Mouse (Mus musculus) neural tube, embryonic 15.5 days (tissue): ENCODE measurements around the gene Slc1a4. TPM values are rescaled to one million over a fixed set of nuclear protein-coding genes. Genes with fewer than 3 reads are reported as not detected.

Experiments used
- ATAC-seq: fragments of 200-750 bp; cut with Nextera tagmentation; 2 replicates; pipeline ENCODE4 v1.8.0; 2017; ENCODE audit warnings: mild to moderate bottlenecking, moderate TSS enrichment, moderate library complexity; ENCODE audit not compliant: low FRiP score
- H3K27ac ChIP-seq: fragments of 300-500 bp; sonication (generic); replicated peaks from 2 replicates; pipeline ENCODE4 v1.5.1; 2015; ENCODE audit warnings: mild to moderate bottlenecking, inconsistent platforms
- H3K27me3 ChIP-seq: fragments of 300-500 bp; sonication (generic); replicated peaks from 2 replicates; pipeline ENCODE4 v1.6.1; 2015; ENCODE audit warnings: inconsistent platforms
- H3K36me3 ChIP-seq: fragments of 300-500 bp; sonication (generic); 2 replicates; pipeline ENCODE4 v1.6.1; 2015; ENCODE audit warnings: inconsistent platforms
- H3K4me1 ChIP-seq: fragments of 300-500 bp; sonication (generic); 2 replicates; pipeline ENCODE4 v1.6.1; 2015; ENCODE audit warnings: inconsistent platforms
- H3K4me2 ChIP-seq: fragments of 300-500 bp; sonication (generic); 2 replicates; pipeline ENCODE4 v1.6.1; 2015; ENCODE audit warnings: inconsistent platforms, mild to moderate bottlenecking, moderate library complexity
- H3K4me3 ChIP-seq: fragments of 300-500 bp; sonication (generic); replicated peaks from 2 replicates; pipeline ENCODE4 v1.5.1; 2015; ENCODE audit warnings: mild to moderate bottlenecking, inconsistent platforms
- H3K9ac ChIP-seq: fragments of 300-500 bp; sonication (generic); replicated peaks from 2 replicates; pipeline ENCODE4 v1.6.1; 2015; ENCODE audit warnings: mild to moderate bottlenecking, inconsistent platforms
- H3K9me3 ChIP-seq: fragments of 300-500 bp; sonication (generic); replicated peaks from 2 replicates; pipeline ENCODE4 v1.6.1; 2016; ENCODE audit warnings: inconsistent platforms
- WGBS: fragments of 180-500 bp; shearing (Covaris S2); methylation state at CpG from one replicate; pipeline ENCODE4 v1.1.7; 2015; ENCODE audit warnings: mixed read lengths; 5-methylcytosine and 5-hydroxymethylcytosine counted together
- polyA plus RNA-seq: library from polyadenylated mRNA; unstranded; fragments of >200 nt; fragmentation: Nextera tagmentation; extraction: Ambion mirVana; gene quantifications from 2 replicates; pipeline ENCODE4 v1.2.1, GENCODE M21; 2015

Gene Slc1a4
- polyA plus RNA-seq, 1 experiment from 2014 or later, result 61.0 TPM

DNA sequence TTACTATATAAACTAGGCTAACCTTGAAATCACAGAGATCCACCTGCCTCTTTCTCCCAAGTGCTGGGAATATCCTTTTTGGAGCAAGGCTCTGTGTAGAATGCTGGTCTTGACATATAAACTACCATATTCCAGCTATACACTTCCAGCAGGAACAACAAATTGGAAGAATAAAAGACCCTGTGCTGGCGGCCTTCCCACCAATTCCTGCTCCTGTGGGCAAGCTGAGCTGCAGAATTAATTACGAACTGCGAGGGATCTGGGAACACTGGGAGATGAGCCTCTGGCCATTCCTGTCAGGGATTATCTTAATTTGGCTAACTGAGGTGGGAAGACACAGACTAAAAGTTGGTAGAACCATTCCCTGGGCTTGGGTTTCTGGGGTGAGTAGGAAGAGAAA lies 10.1 kb downstream of the Slc1a4 start:
- Histone ChIP-seq H3K4me2 (no peak overlapping the region), H3K27me3 (no peaks in the 10 kb centered on the region), H3K9me3 (no peaks in the 10 kb centered on the region), H3K4me1 (peaks cover 9% of the 10 kb centered on the region), H3K27ac (no peak overlapping the region), H3K9ac (no peak overlapping the region), H3K4me3 (no peak overlapping the region), H3K36me3 (no peaks in the 10 kb centered on the region)
- ATAC-seq, result no peak
- WGBS, result 59% methylated on average over 3 of the region's 3 CpGs

DNA sequence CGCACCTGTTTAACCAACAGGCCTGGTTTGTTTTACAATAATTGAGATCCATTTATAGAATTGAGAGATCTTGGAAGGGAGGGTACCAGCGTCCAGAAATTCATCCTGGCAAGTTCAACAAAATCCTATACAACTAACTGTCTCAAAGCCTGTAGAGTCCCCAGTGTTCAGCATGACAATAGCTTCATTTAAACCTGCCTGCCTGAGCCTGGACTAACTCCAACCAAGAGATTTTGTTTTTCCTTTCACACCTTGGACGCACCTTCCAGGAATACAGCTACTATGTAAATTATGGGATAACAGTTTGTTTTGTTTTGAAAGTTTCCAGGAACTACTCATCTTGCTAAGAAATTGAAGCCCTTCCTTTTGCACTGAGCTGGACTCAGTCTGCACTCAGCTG lies 11.9 kb downstream of the Slc1a4 start:
- Histone ChIP-seq H3K4me1 (no peaks in the 10 kb centered on the region), H3K9me3 (no peaks in the 10 kb centered on the region), H3K27ac (no peak overlapping the region), H3K36me3 (peaks cover 8% of the 10 kb centered on the region; the same call in 1 of the 2 replicates), H3K4me2 (no peak overlapping the region), H3K27me3 (no peaks in the 10 kb centered on the region), H3K4me3 (no peak overlapping the region), H3K9ac (no peak overlapping the region)
- no peak for ATAC-seq
- 78% methylated on average over 3 of the region's 3 CpGs for WGBS

- no peaks in the 10 kb centered on the region for H3K27me3 ChIP-seq
- no peak for ATAC-seq
- 83% methylated on average over 16 of the region's 16 CpGs for WGBS
Measured at GRCm38 (mm10) chr11:20318659-20319454, 13.7 kb downstream of the Slc1a4 start.

DNA sequence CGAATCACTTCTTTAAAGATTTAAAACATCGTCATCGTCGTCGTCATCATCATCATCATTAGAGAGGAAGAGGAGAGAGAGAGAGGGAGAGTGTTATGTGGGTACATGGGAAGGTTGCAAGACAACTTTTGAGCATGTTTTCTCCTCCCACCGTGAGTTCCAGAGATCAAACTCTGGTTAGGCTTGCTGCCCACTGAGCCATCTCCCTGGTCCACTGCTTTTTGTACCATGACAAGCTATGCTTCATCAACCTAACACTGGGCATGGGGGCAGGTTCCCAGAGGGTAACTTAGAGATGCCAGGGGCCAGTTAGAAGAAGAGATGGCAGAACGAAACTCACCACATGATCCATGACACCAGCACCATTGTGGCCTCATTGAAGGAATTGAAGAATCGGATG lies 18.9 kb downstream of the Slc1a4 start:
- WGBS, result 95% methylated on average over 8 of the region's 8 CpGs
- H3K9ac ChIP-seq, result no peak overlapping the region
- H3K4me1 ChIP-seq, result no peaks in the 10 kb centered on the region
- no peak overlapping the region for H3K4me2 ChIP-seq
- peaks cover 33% of the 10 kb centered on the region for H3K36me3 ChIP-seq
- ATAC-seq, result no peak
- no peak overlapping the region for H3K27ac ChIP-seq
- H3K27me3 ChIP-seq, result no peaks in the 10 kb centered on the region
- no peaks in the 10 kb centered on the region for H3K9me3 ChIP-seq
- H3K4me3 ChIP-seq, result no peak overlapping the region

More at GRCm38 (mm10) chr11:20318659-20319454, 13.7 kb downstream of the Slc1a4 start:
- Histone ChIP-seq H3K4me1 (no peaks in the 10 kb centered on the region), H3K4me3 (no peak overlapping the region), H3K9ac (no peak overlapping the region), H3K4me2 (no peak overlapping the region), H3K27ac (no peak overlapping the region), H3K36me3 (peaks cover 9% of the 10 kb centered on the region), H3K9me3 (no peaks in the 10 kb centered on the region)

DNA sequence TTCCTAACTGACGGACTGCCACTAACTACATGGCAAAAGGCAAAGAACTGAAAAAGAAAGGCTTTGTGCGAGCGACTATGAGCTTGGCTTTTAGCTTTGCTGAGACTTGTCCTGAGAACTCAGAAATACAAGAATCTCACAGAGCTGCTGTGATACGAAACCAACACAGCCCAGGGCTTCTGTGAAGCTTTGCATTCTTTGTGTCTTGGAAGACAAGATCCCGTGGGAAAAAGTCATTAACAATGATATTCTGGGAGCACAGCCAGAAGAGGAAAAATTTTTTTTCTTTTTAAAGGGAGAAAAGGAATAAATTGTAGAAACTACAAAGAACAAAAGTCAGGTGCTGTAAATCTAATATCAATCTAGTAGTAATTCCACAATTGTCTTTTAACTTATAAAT lies 23.5 kb downstream of the Slc1a4 start:
- no peak overlapping the region for H3K4me2 ChIP-seq
- ATAC-seq, result no peak
- WGBS, result 54% methylated on average over 5 of the region's 5 CpGs

DNA sequence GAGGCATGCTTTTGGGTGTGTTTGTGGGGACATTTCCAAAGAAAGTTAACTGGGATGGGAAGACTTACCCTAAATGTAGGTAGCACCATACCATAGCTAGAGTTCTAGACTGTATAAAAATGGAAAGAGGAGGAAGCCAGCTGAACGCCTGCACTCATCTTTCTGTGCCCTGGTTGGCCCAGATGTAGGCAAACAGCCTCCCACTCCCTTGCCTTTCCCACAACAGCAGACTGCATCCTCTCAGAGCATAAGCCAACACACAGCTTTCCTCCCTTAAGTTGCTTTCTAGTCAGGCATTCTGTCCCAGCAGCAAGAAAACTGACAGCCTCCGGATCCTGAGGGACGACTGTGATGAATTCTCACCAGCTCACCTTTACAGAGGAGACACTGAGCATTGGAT lies 25.1 kb downstream of the Slc1a4 start:
- H3K36me3 ChIP-seq, result peaks cover 71% of the 10 kb centered on the region
- H3K27me3 ChIP-seq, result no peaks in the 10 kb centered on the region
- H3K4me1 ChIP-seq, result no peaks in the 10 kb centered on the region
- 96% methylated on average over 3 of the region's 3 CpGs for WGBS
- no peak for ATAC-seq
- H3K4me2 ChIP-seq, result no peak overlapping the region
- no peak overlapping the region for H3K4me3 ChIP-seq
- no peaks in the 10 kb centered on the region for H3K9me3 ChIP-seq
- H3K9ac ChIP-seq, result no peak overlapping the region
- no peak overlapping the region; the same call in 1 of the 2 replicates for H3K27ac ChIP-seq

More for the DNA sequence above, 23.5 kb downstream of the Slc1a4 start:
- Histone ChIP-seq H3K9me3 (no peaks in the 10 kb centered on the region), H3K27ac (peak overlapping the region; percentile 63), H3K4me3 (no peak overlapping the region), H3K9ac (no peak overlapping the region), H3K4me1 (no peaks in the 10 kb centered on the region), H3K36me3 (peaks cover 68% of the 10 kb centered on the region), H3K27me3 (no peaks in the 10 kb centered on the region)

DNA sequence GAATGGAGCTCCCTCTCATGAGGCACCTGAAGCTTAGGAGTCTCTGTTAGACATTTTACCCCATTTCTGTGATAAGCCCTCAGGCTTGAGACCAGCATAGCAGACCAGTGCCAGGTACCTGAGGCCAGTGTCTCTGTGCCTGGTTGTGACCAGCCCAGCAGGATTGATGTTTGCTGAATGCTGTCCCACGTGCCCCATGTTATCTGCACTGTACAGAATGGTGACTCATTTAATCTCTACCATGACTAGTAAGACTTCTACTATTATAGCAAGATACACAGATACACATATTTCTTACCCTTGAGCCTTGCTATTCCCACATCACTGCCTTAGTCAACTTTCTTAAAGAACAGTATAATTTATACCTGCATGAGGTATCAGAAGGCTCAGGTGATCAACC lies 26.9 kb downstream of the Slc1a4 start:
- Histone ChIP-seq H3K4me2 (no peak overlapping the region), H3K9me3 (no peaks in the 10 kb centered on the region), H3K27ac (no peak overlapping the region), H3K9ac (no peak overlapping the region), H3K4me3 (no peak overlapping the region), H3K36me3 (peaks cover 63% of the 10 kb centered on the region), H3K4me1 (no peaks in the 10 kb centered on the region), H3K27me3 (no peaks in the 10 kb centered on the region)
- 86% methylated on average over 1 of the region's 1 CpGs for WGBS
- no peak for ATAC-seq

- Histone ChIP-seq H3K4me2 (no peak overlapping the region), H3K27ac (no peak overlapping the region), H3K9ac (no peak overlapping the region), H3K4me3 (no peak overlapping the region), H3K27me3 (no peaks in the 10 kb centered on the region), H3K4me1 (no peaks in the 10 kb centered on the region), H3K36me3 (peaks cover 63% of the 10 kb centered on the region), H3K9me3 (no peaks in the 10 kb centered on the region)
- no peak for ATAC-seq
- WGBS, result 74% methylated on average over 6 of the region's 6 CpGs
Measured at GRCm38 (mm10) chr11:20304341-20304740, 28.2 kb downstream of the Slc1a4 start.

DNA sequence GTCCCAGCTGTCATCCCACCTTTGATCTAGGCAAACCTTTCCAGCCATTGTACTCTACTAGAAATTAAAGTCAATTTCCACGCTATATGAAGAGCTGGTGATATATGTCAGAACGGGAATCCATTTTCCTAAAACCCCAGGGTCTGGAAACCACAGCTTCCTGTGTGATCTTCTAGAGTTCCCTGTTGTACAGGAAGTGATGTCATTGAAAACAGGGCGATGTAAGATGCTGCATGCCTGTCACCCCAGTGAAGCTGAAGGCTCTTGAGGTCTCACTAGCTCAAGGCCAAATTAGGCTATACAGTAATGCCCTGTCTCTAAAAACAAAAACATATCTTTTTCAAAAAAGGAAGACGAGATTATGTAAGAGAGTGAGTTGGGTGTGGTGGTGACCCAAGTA lies 31.2 kb downstream of the Slc1a4 start:
- Histone ChIP-seq H3K4me2 (no peak overlapping the region), H3K4me1 (no peaks in the 10 kb centered on the region), H3K27me3 (no peaks in the 10 kb centered on the region), H3K4me3 (no peak overlapping the region), H3K9ac (no peak overlapping the region), H3K9me3 (no peaks in the 10 kb centered on the region), H3K27ac (no peak overlapping the region), H3K36me3 (peaks cover 41% of the 10 kb centered on the region)
- no peak for ATAC-seq
- 89% methylated on average over 4 of the region's 4 CpGs for WGBS

DNA sequence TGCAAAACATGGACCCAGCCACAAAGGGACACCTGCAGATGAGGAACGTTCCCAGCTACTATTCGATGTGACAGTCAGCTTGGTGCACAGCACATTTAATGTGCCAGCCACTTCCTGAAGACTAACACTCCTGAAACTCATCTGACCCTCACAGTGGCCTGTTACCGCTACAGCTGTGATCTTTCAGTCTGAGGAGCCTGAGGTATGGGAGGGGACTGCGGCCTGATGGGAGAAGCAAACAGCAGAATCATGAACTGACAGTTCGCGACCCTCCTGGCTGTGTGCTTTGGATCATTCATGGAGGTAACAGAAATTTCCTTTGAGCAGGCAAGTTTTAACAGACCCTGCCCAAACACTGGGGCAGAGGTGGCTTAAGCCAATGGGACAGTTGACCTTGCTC lies 31.7 kb downstream of the Slc1a4 start:
- 89% methylated on average over 6 of the region's 6 CpGs for WGBS
- Histone ChIP-seq H3K27ac (no peak overlapping the region), H3K4me3 (no peak overlapping the region), H3K9ac (no peak overlapping the region), H3K27me3 (no peaks in the 10 kb centered on the region), H3K4me2 (no peak overlapping the region), H3K9me3 (no peaks in the 10 kb centered on the region), H3K36me3 (peaks cover 37% of the 10 kb centered on the region), H3K4me1 (no peaks in the 10 kb centered on the region)
- ATAC-seq, result no peak

- H3K9me3 ChIP-seq, result no peaks in the 10 kb centered on the region
- ATAC-seq, result no peak
- H3K4me2 ChIP-seq, result no peak overlapping the region
- H3K27me3 ChIP-seq, result no peaks in the 10 kb centered on the region
- WGBS, result 77% methylated on average over 6 of the region's 6 CpGs
- peaks cover 27% of the 10 kb centered on the region for H3K36me3 ChIP-seq
- no peaks in the 10 kb centered on the region for H3K4me1 ChIP-seq
- H3K9ac ChIP-seq, result no peak overlapping the region
- H3K27ac ChIP-seq, result no peak overlapping the region
- H3K4me3 ChIP-seq, result no peak overlapping the region
Measured at GRCm38 (mm10) chr11:20299900-20300299, 32.6 kb downstream of the Slc1a4 start.

DNA sequence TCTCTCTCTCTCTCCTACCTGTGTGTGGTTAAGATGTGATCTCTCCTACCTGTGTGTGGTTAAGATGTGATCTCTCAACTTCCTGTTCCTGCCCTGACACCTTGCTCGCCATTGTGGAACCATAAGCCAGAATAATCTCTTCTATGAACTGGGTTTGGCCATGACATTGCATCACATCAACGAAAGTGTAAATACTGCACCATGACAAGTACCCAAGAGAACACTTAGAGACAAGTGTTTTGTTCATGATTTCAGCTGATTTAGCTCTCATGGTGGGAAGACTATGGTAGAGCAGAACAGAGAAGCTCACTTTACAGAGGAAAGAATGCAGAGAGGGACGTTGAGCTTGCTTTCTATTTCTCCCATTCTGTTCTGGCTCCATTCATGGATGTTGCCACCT lies 48.0 kb downstream of the Slc1a4 start:
- Histone ChIP-seq H3K27ac (no peak overlapping the region), H3K36me3 (no peaks in the 10 kb centered on the region), H3K4me1 (no peaks in the 10 kb centered on the region), H3K4me2 (no peak overlapping the region), H3K4me3 (no peak overlapping the region), H3K9ac (no peak overlapping the region), H3K27me3 (no peaks in the 10 kb centered on the region), H3K9me3 (no peaks in the 10 kb centered on the region)
- no peak for ATAC-seq
- 84% methylated on average over 3 of the region's 3 CpGs for whole genome bisulfite sequencing
